Mouse (Mus musculus): ENCODE data around the gene Wnt9a. TPM values are rescaled to one million over a fixed set of nuclear protein-coding genes. Genes with fewer than 3 reads are reported as not detected.
A peak's percentile ranks its signal among the peaks of the same experiment; 100 is the strongest.
"Not testable (repeated sequence)": the region's sequence is repeated elsewhere in the genome, so short reads cannot be mapped to it uniquely, and the experiment has no call there.

The Wnt9a gene
- polyA plus RNA-seq, 1 experiment from 2014 or later: 0.85 TPM

DNA sequence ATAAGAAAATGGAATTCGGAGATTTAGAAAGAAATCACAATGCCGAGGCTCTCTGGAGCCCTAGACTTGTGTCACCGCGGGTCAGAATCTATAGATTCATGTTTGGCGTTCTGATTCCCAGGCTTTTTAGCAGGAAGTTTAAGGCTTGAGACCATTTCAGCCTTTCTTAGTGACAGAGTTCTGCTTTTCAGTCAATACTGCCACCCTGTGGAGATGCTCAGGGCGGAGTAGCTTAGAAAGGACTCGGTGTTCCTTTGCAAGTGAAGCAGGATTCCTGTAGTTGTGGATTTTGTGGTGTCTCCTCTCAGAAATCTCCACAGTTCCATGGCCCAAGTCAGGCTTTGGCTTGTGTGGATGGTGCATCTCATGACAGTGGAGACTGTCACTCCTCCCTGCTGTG is 8.8 kb upstream of the Wnt9a start:
- Histone ChIP-seq H3K4me2 (replicated peaks; ENCODE audit: low read depth, low read length) (no peak overlapping the region), H3K36me3 (ENCODE audit: control insufficient read depth, insufficient read depth, low read length) (no peaks in the 10 kb centered on the region), H3K9ac (ENCODE audit: low read depth, low read length) (no peak overlapping the region), H3K27me3 (ENCODE audit: control insufficient read depth, insufficient read depth, low read length) (peaks cover 18% of the 10 kb centered on the region), H3K4me3 (ENCODE audit: low read length) (no peak overlapping the region), H3K9me3 (ENCODE audit: control insufficient read depth, low read length) (no peaks in the 10 kb centered on the region), H3K4me1 (ENCODE audit: control insufficient read depth, insufficient read depth, low read length) (no peaks in the 10 kb centered on the region), H3K27ac (ENCODE audit: low read depth, low read length) (no peak overlapping the region)
- ATAC-seq (ENCODE audit: low FRiP score, low TSS enrichment): no peak
- 25% methylated on average over 7 of the region's 7 CpGs for WGBS

DNA sequence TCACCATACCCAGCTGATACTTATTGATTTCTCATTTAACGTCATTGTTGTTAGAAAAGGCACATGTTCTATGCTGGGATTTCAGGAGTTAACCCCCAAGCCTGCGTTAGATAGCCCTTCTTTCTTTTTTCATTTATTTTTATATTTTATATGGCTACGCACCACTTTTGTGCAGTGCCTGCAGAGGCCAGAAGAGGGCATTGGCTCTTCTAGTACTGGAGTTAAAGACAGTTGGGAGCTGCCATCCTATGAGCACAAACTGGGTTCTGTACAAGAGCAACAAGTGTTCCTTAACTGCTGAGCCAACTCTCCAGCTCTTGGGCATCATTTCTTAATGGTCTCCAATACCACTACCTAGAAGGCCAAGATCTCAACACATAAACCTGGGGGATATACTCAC is 6.5 kb upstream of the Wnt9a start:
- 23% methylated on average over 3 of the region's 3 CpGs for WGBS
- H3K4me3 ChIP-seq (ENCODE audit: low read length): no peak overlapping the region
- H3K36me3 ChIP-seq (ENCODE audit: control insufficient read depth, insufficient read depth, low read length): no peaks in the 10 kb centered on the region
- peaks cover 20% of the 10 kb centered on the region for H3K27me3 ChIP-seq (ENCODE audit: control insufficient read depth, insufficient read depth, low read length)
- no peak for ATAC-seq (ENCODE audit: low FRiP score, low TSS enrichment)
- H3K4me2 ChIP-seq (replicated peaks; ENCODE audit: low read depth, low read length): no peak overlapping the region
- H3K9ac ChIP-seq (ENCODE audit: low read depth, low read length): no peak overlapping the region
- no peak overlapping the region for H3K27ac ChIP-seq (ENCODE audit: low read depth, low read length)
- H3K9me3 ChIP-seq (ENCODE audit: control insufficient read depth, low read length): no peaks in the 10 kb centered on the region
- H3K4me1 ChIP-seq (ENCODE audit: control insufficient read depth, insufficient read depth, low read length): no peaks in the 10 kb centered on the region

DNA sequence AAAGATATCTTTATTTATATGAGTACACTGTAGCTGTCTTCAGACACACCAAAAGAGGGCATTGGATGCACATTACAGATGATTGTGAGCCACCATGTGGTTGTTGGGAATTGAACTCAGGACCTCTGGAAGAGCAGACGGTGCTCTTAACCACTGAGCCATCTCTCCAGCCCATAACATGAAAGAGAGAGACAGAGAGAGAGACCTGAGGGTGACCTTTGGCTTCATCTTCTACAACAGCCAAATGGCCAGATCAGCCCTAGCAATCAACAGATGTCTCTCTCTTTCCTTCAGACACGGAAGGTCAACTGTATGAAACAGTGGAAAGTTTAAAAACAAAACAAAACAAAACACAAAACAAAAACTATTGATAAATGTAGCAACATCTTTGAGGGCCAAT is 5.7 kb upstream of the Wnt9a start:
- H3K36me3 ChIP-seq (ENCODE audit: control insufficient read depth, insufficient read depth, low read length); H3K4me2 ChIP-seq (replicated peaks; ENCODE audit: low read depth, low read length); H3K27ac ChIP-seq (ENCODE audit: low read depth, low read length); H3K4me1 ChIP-seq (ENCODE audit: control insufficient read depth, insufficient read depth, low read length); H3K9ac ChIP-seq (ENCODE audit: low read depth, low read length); H3K4me3 ChIP-seq (ENCODE audit: low read length); H3K9me3 ChIP-seq (ENCODE audit: control insufficient read depth, low read length); ATAC-seq (ENCODE audit: low FRiP score, low TSS enrichment): not testable (repeated sequence)
- WGBS: 50% methylated on average over 2 of the region's 2 CpGs
- peaks cover 29% of the 10 kb centered on the region for H3K27me3 ChIP-seq (ENCODE audit: control insufficient read depth, insufficient read depth, low read length)

DNA sequence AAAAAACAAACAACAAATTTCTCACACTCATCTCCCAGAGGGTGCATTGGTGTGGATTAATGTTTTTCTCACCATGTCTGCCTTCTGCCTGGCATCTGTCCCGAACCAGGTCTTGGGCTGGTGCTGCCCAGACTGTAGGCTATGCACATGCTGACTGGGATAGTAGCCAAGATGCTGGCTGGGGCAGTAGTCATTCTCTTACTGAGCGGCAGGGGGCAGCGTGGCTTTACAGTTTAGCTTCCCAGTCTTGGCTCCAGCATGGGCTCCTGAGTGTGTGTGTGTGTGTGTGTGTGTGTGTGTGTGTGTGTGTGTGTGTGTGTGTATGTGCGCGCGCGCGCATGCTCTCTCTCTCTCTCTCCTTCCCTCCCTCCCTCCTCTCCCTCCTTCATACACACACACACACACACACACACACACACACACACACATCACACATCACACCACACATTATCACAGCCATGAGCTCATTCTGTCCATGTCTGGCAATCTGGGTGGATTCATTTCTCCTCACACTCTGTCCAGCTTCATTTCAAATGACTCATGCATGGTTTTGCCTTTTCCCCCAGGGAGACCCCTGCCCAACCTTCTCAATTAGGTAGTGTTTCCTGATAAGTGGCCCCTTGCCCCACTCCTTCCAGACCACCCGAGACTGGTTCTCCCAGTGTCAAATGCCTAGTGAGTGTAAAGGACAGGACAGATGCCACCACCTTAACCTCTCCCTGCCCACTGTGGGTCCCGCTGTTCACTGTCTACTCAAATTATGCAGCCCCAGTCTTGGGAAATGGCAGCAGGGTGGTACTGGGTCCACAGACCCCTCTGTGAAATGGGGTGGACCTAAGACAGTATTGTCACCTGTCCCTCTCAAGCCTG is 3.8 kb upstream of the Wnt9a start:
- no peaks in the 10 kb centered on the region for H3K9me3 ChIP-seq (ENCODE audit: control insufficient read depth, low read length)
- H3K4me2 ChIP-seq (replicated peaks; ENCODE audit: low read depth, low read length): no peak overlapping the region
- no peak overlapping the region for H3K4me3 ChIP-seq (ENCODE audit: low read length)
- peaks cover 11% of the 10 kb centered on the region; the same call in 1 of the 2 replicates for H3K4me1 ChIP-seq (ENCODE audit: control insufficient read depth, insufficient read depth, low read length)
- peaks cover 40% of the 10 kb centered on the region for H3K27me3 ChIP-seq (ENCODE audit: control insufficient read depth, insufficient read depth, low read length)
- no peaks in the 10 kb centered on the region for H3K36me3 ChIP-seq (ENCODE audit: control insufficient read depth, insufficient read depth, low read length)
- no peak overlapping the region for H3K9ac ChIP-seq (ENCODE audit: low read depth, low read length)
- WGBS: 30% methylated on average over 5 of the region's 10 CpGs
- H3K27ac ChIP-seq (ENCODE audit: low read depth, low read length): no peak overlapping the region
- no peak for ATAC-seq (ENCODE audit: low FRiP score, low TSS enrichment)

DNA sequence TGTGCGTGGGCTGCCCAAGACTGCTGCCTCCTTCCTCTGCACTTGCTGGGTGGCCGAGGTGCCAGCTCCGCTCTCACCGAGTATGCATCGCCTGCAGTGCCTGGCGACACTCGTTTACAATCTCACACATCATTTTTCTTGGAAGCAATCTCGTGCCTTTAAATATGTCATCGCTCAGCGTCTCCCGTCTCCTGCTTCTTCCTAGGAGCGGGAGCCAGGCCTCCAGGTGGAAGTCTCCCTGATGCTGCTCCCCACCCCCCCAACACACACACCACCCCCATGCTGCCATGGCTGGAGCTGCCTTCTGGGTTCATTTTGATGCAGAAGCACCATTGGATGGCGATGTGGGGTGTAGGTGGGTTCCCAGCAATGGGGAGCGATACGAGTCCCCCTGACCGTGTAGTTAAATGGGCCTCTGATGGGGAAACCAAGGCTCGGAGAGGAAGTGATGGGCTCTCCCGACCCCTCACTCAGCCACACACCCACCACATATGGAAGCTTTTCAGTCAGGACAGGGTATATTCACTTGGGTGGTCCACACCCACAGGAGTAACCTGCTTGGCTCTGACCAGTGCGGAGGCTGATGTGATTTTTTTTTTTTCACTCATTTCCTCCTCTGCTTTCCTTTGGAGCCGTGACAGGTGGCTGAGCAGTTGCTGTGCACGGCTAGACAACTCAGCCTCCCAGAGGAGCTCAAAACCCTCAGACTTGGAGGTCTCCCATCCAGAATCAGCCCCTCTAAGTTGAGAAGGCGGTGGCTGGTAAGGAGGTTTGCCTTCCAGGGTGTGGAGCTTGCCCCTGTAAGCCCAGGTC is 1.5 kb upstream of the Wnt9a start:
- Histone ChIP-seq H3K9ac (ENCODE audit: low read depth, low read length) (no peak overlapping the region), H3K27ac (ENCODE audit: low read depth, low read length) (no peak overlapping the region), H3K27me3 (ENCODE audit: control insufficient read depth, insufficient read depth, low read length) (peaks cover 48% of the 10 kb centered on the region), H3K9me3 (ENCODE audit: control insufficient read depth, low read length) (no peaks in the 10 kb centered on the region), H3K4me2 (replicated peaks; ENCODE audit: low read depth, low read length) (no peak overlapping the region), H3K36me3 (ENCODE audit: control insufficient read depth, insufficient read depth, low read length) (no peaks in the 10 kb centered on the region), H3K4me1 (ENCODE audit: control insufficient read depth, insufficient read depth, low read length) (peaks cover 28% of the 10 kb centered on the region), H3K4me3 (ENCODE audit: low read length) (no peak overlapping the region; the same call in 1 of the 2 replicates)
- WGBS: 39% methylated on average over 22 of the region's 22 CpGs
- no peak for ATAC-seq (ENCODE audit: low FRiP score, low TSS enrichment)

DNA sequence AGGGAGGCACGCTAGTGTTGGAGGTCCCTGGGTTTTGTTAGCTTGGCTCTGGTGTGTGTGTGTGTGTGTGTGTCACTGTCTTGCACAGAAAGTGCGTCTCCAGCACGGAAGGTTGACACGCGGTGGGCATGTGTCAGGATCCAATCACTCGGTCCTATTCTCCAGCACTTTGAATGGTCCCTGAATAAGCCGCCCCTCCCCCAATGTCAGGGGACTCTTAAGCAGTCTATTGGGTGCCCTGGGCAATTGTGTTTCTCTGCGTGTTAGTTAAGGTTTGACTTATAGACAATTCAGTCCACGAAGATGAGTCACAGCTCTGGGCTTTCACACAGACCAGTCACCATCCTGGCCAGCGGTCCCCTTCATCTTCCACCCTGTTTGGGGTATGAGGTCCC is 910 bp upstream of the Wnt9a start:
- Histone ChIP-seq H3K4me1 (ENCODE audit: control insufficient read depth, insufficient read depth, low read length) (peaks cover 28% of the 10 kb centered on the region), H3K27ac (ENCODE audit: low read depth, low read length) (no peak overlapping the region), H3K27me3 (ENCODE audit: control insufficient read depth, insufficient read depth, low read length) (peaks cover 48% of the 10 kb centered on the region), H3K9me3 (ENCODE audit: control insufficient read depth, low read length) (no peaks in the 10 kb centered on the region), H3K4me2 (replicated peaks; ENCODE audit: low read depth, low read length) (peak overlapping the region; percentile 93), H3K4me3 (ENCODE audit: low read length) (peak overlapping the region; percentile 64), H3K9ac (ENCODE audit: low read depth, low read length) (no peak overlapping the region), H3K36me3 (ENCODE audit: control insufficient read depth, insufficient read depth, low read length) (no peaks in the 10 kb centered on the region)
- WGBS: 8% methylated on average over 10 of the region's 10 CpGs
- ATAC-seq (ENCODE audit: low FRiP score, low TSS enrichment): no peak

DNA sequence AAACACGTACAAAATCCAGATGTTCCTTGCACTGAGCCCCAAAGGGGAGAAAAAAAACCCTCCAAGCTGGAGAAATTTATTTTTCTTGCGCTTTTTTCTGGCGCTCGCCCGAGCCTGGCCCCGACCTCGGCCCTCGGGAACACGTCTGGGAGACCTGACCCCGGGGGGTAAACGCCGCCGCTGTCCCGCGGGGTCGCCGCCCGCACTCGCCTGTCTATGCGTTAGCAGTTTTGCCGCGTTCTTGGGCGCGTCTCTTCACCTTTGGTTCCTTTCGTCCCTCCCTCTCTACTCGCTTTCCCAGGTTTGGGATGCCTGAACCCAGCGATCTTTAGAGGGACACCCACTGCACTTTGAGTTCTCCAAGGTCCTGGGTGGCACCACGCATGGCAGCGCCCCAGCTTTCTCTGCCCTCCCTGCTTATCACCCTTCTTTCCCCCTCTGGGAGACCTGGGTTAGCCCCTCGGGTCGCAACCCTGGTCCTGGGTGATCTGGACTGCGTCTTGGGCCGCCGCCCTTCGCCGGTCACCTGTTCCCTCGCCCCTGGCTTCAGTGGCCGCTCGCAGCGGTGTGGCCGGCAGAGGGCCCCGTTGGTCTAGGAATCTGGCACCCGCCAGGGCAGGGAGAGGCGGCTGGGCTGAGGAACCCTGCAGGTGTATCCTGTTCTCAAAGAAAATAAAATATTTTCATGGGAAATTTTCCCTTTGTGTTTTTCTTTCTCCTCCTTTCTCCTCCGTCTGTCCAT is 865 bp downstream of the Wnt9a start:
- H3K4me1 ChIP-seq (ENCODE audit: control insufficient read depth, insufficient read depth, low read length): peaks cover 36% of the 10 kb centered on the region
- peak overlapping the region; percentile 93 for H3K4me2 ChIP-seq (replicated peaks; ENCODE audit: low read depth, low read length)
- no peaks in the 10 kb centered on the region for H3K36me3 ChIP-seq (ENCODE audit: control insufficient read depth, insufficient read depth, low read length)
- peak overlapping the region; percentile 63; the same call in 1 of the 2 replicates for H3K9ac ChIP-seq (ENCODE audit: low read depth, low read length)
- H3K27me3 ChIP-seq (ENCODE audit: control insufficient read depth, insufficient read depth, low read length): peaks cover 48% of the 10 kb centered on the region
- no peak overlapping the region for H3K27ac ChIP-seq (ENCODE audit: low read depth, low read length)
- under 1% methylated on average over 45 of the region's 45 CpGs for WGBS
- H3K4me3 ChIP-seq (ENCODE audit: low read length): peak overlapping the region; percentile 64
- ATAC-seq (ENCODE audit: low FRiP score, low TSS enrichment): peak; percentile 65
- no peaks in the 10 kb centered on the region for H3K9me3 ChIP-seq (ENCODE audit: control insufficient read depth, low read length)

DNA sequence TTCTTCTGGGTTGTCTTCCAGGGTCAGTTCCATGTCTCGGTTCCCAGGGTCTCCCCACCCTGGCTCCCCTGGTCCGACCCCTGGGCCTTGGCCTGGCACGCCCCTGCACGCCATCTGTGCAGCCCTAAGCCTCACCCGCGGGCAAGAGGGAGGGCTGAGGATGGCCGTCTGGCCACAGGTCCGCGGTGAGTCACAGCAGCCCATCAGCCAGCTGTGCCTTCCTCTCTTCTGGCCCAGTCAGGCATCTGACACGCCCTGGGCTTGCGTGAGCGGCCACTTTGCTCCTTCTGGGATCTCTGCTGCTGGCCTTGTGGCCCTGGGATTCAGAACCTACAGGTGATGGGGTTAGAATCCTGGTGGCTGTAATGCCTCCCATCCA is 1.4 kb downstream of the Wnt9a start:
- WGBS: 24% methylated on average over 12 of the region's 12 CpGs
- Histone ChIP-seq H3K4me2 (replicated peaks; ENCODE audit: low read depth, low read length) (peak overlapping the region; percentile 17; the same call in 1 of the 2 replicates), H3K36me3 (ENCODE audit: control insufficient read depth, insufficient read depth, low read length) (no peaks in the 10 kb centered on the region), H3K27ac (ENCODE audit: low read depth, low read length) (no peak overlapping the region; the same call in 1 of the 2 replicates), H3K9ac (ENCODE audit: low read depth, low read length) (no peak overlapping the region), H3K4me1 (ENCODE audit: control insufficient read depth, insufficient read depth, low read length) (peaks cover 41% of the 10 kb centered on the region), H3K9me3 (ENCODE audit: control insufficient read depth, low read length) (no peaks in the 10 kb centered on the region), H3K27me3 (ENCODE audit: control insufficient read depth, insufficient read depth, low read length) (peaks cover 48% of the 10 kb centered on the region), H3K4me3 (ENCODE audit: low read length) (peak overlapping the region; percentile 6; the same call in 1 of the 2 replicates)
- no peak for ATAC-seq (ENCODE audit: low FRiP score, low TSS enrichment)
